Mouse (Mus musculus) ZHBTc4 (cell line): ENCODE measurements around the gene Csnk2a1.

Source experiments
- DNase-seq: peaks from one replicate; pipeline ENCODE4 v3.0.0-alpha.2; 2011; ENCODE audit warnings: low read depth, low spot score

Csnk2a1 gene

GRCm38 (mm10) chr2:152323971-152324370 is 97.3 kb downstream of the Csnk2a1 start:
- DNase-seq: no peak

GRCm38 (mm10) chr2:152324842-152325241 is 98.2 kb downstream of the Csnk2a1 start:
- no peak for DNase-seq

GRCm38 (mm10) chr2:152326157-152326556 is 99.5 kb downstream of the Csnk2a1 start:
- DNase-seq: no peak

- DNase-seq: no peak
Measured at GRCm38 (mm10) chr2:152326654-152327053, 100.0 kb downstream of the Csnk2a1 start.

GRCm38 (mm10) chr2:152327980-152328379 is 101.3 kb downstream of the Csnk2a1 start:
- DNase-seq: no peak

- DNase-seq: no peak
Measured at GRCm38 (mm10) chr2:152330858-152331423, 104.3 kb downstream of the Csnk2a1 start.
